ENCODE assay signal across 13 mouse cellular contexts in genomic region chr12:117156786-117157185, GRCm38 (mm10).
DNase-seq lines count a peak whose midpoint lies in the region; ATAC-seq lines count a peak whose summit lies in the region.
"Had no signal": no experiment of that assay in that cellular context is flagged by ENCODE, and none has a peak within 500 bp of the region (broad histone marks: within the 10 kb centered on the region; RNA-seq: fewer than 3 reads in every experiment).

No protein-coding gene starts in this region.

- WGBS in forebrain, embryonic 11.5 days, result 13% methylated on average over 3 of the region's 3 CpGs
- 18% methylated on average over 3 of the region's 3 CpGs for WGBS in forebrain, embryonic 16.5 days
- WGBS in neural tube, embryonic 13.5 days, result 39% methylated on average over 3 of the region's 3 CpGs

- peak overlapping the region; percentile 52; the same call in 1 of the 2 replicates for H3K9ac ChIP-seq in forebrain, embryonic 11.5 days (ENCODE audit: low read length)
- H3K9ac ChIP-seq in forebrain, embryonic 16.5 days (replicated peaks; ENCODE audit: low read depth, low read length), result no peak overlapping the region
- H3K9ac ChIP-seq in neural tube, embryonic 13.5 days, result peak overlapping the region; percentile 57
- H3K9ac ChIP-seq: heart, embryonic 12.5 days; lung, embryonic 14.5 days had no signal

- H3K27ac ChIP-seq in forebrain, embryonic 11.5 days (ENCODE audit: low read depth, low read length), result peak overlapping the region; percentile 88
- no peak overlapping the region for H3K27ac ChIP-seq in forebrain, embryonic 16.5 days (ENCODE audit: low read length)
- H3K27ac ChIP-seq in neural tube, embryonic 13.5 days (replicated peaks), result no peak overlapping the region

- DNase-seq in forebrain, embryonic 11.5 days (ENCODE audit: low spot score), result no peak
- DNase-seq in mesoderm, embryonic 11.5 days (ENCODE audit: low read depth, low spot score), result peak; percentile 44
- no peak for DNase-seq in thymus, postnatal 25 days
- DNase-seq in cerebellum, postnatal 25 days, result no peak
- DNase-seq: gastrocnemius, postnatal 25 days; kidney, adult 9 months; liver; lung, embryonic 14.5 days; thymus, adult 2 months had no signal

- H3K27me3 ChIP-seq in forebrain, embryonic 11.5 days (ENCODE audit: control insufficient read depth, insufficient read depth, low read length), result peaks cover 47% of the 10 kb centered on the region
- peaks cover 58% of the 10 kb centered on the region for H3K27me3 ChIP-seq in forebrain, embryonic 16.5 days (replicated peaks; ENCODE audit: control insufficient read depth, insufficient read depth, low read length)
- peaks cover 82% of the 10 kb centered on the region for H3K27me3 ChIP-seq in neural tube, embryonic 13.5 days

- no peak for ATAC-seq in forebrain, embryonic 11.5 days (replicated peaks; ENCODE audit: low FRiP score)
- no peak for ATAC-seq in forebrain, embryonic 16.5 days
- no peak for ATAC-seq in neural tube, embryonic 13.5 days (ENCODE audit: low read depth)
- ATAC-seq in erythroblast, adult 5-6 weeks (replicated peaks; ENCODE audit: low FRiP score, poor library complexity, severe bottlenecking), result no peak

- peaks cover 45% of the 10 kb centered on the region for H3K4me1 ChIP-seq in forebrain, embryonic 11.5 days (replicated peaks; ENCODE audit: control insufficient read depth, insufficient read depth, low read length)
- peaks cover 59% of the 10 kb centered on the region for H3K4me1 ChIP-seq in forebrain, embryonic 16.5 days (replicated peaks; ENCODE audit: control insufficient read depth, insufficient read depth, low read length)
- peaks cover 90% of the 10 kb centered on the region for H3K4me1 ChIP-seq in neural tube, embryonic 13.5 days (replicated peaks)

- peak overlapping the region; percentile 52 for H3K4me2 ChIP-seq in forebrain, embryonic 11.5 days (ENCODE audit: low read depth, low read length, severe bottlenecking)
- H3K4me2 ChIP-seq in forebrain, embryonic 16.5 days (ENCODE audit: low read length), result peak overlapping the region; percentile 40
- peak overlapping the region; percentile 86 for H3K4me2 ChIP-seq in neural tube, embryonic 13.5 days
- H3K4me2 ChIP-seq: heart, embryonic 12.5 days; lung, embryonic 14.5 days had no signal

- peaks cover 3% of the 10 kb centered on the region; the same call in 1 of the 2 replicates for H3K36me3 ChIP-seq in forebrain, embryonic 11.5 days (ENCODE audit: control insufficient read depth, insufficient read depth, low read length)
- H3K36me3 ChIP-seq in forebrain, embryonic 16.5 days (ENCODE audit: control insufficient read depth, insufficient read depth), result no peaks in the 10 kb centered on the region
- no peaks in the 10 kb centered on the region for H3K36me3 ChIP-seq in neural tube, embryonic 13.5 days
- H3K36me3 ChIP-seq: heart, embryonic 12.5 days had no signal

- H3K9me3 ChIP-seq in forebrain, embryonic 11.5 days (ENCODE audit: control insufficient read depth, low read length), result no peaks in the 10 kb centered on the region
- no peaks in the 10 kb centered on the region for H3K9me3 ChIP-seq in forebrain, embryonic 16.5 days (ENCODE audit: control insufficient read depth, low read length)
- no peaks in the 10 kb centered on the region for H3K9me3 ChIP-seq in neural tube, embryonic 13.5 days
- H3K9me3 ChIP-seq: heart, embryonic 12.5 days had no signal

- peak overlapping the region; percentile 53 for H3K4me3 ChIP-seq in forebrain, embryonic 11.5 days (ENCODE audit: low read depth, low read length)
- H3K4me3 ChIP-seq in forebrain, embryonic 16.5 days (replicated peaks; ENCODE audit: low read length), result peak overlapping the region; percentile 28; the same call in 1 of the 2 replicates
- H3K4me3 ChIP-seq in neural tube, embryonic 13.5 days, result peak overlapping the region; percentile 18
- H3K4me3 ChIP-seq: heart, embryonic 12.5 days had no signal
